Mouse (Mus musculus) C2C12 (cell line): ENCODE measurements at regions not wholly inside any gene's neighbourhood (a gene's known extent, or its start where the extent isn't known, plus 50 kb on each side); places are given as distances from the start of the nearest gene placed in this dataset.

Experiments
- CEBPB ChIP-seq: IDR thresholded peaks from one replicate; pipeline ENCODE4 v1.6.1; 2011; ENCODE audit warnings: low read depth, mild to moderate bottlenecking, control low read depth, moderate library complexity
- CTCF ChIP-seq: IDR thresholded peaks from one replicate; pipeline ENCODE4 v1.5.1; 2011; ENCODE audit not compliant: control insufficient read depth, insufficient read depth, insufficient read length
- FOSL1 ChIP-seq: IDR thresholded peaks from one replicate; pipeline ENCODE4 v1.8.0; 2011; ENCODE audit warnings: mild to moderate bottlenecking, low read length; ENCODE audit not compliant: poor library complexity, insufficient read depth, severe bottlenecking
- MAX ChIP-seq: IDR thresholded peaks from one replicate; pipeline ENCODE4 v1.6.1; 2011; ENCODE audit warnings: mild to moderate bottlenecking, control low read depth
- MYOD1 ChIP-seq: IDR thresholded peaks from one replicate; pipeline ENCODE4 v1.6.1; 2011; ENCODE audit warnings: low read depth; ENCODE audit not compliant: control insufficient read depth, insufficient read length
- MYOG ChIP-seq: IDR thresholded peaks from one replicate; pipeline ENCODE4 v1.6.1; 2011; ENCODE audit not compliant: control insufficient read depth, insufficient read length; ENCODE audit errors: extremely low read depth
- USF1 ChIP-seq: IDR thresholded peaks from one replicate; pipeline ENCODE4 v1.6.1; 2011; ENCODE audit warnings: low read depth, mild to moderate bottlenecking, control low read depth, moderate library complexity

GRCm38 (mm10) chr2:74087375-74087774, 176.2 kb upstream of the Atp5g3 start:
- TF ChIP-seq CTCF: no peak
- TF ChIP-seq USF1: no peak
- no peak for TF ChIP-seq MYOG
- TF ChIP-seq MAX: no peak
- TF ChIP-seq MYOD1: no peak
- TF ChIP-seq CEBPB: no peak
- TF ChIP-seq FOSL1: no peak
